Mouse (Mus musculus): Measurements from ENCODE around the gene Fbxl15. TPM values are rescaled to one million over a fixed set of nuclear protein-coding genes. Genes with fewer than 3 reads are reported as not detected.
A peak's percentile ranks its signal among the peaks of the same experiment; 100 is the strongest.

The Fbxl15 gene
- total RNA-seq, 4 experiments from 2014 or later: 23.7 to 27.6 (median 25.1) TPM

- DNase-seq (ENCODE audit: low spot score in 2 of 2): peak; percentile 18 to 43
Observed at GRCm38 (mm10) chr19:46322144-46322995, 5.6 kb upstream of the Fbxl15 start.

DNA sequence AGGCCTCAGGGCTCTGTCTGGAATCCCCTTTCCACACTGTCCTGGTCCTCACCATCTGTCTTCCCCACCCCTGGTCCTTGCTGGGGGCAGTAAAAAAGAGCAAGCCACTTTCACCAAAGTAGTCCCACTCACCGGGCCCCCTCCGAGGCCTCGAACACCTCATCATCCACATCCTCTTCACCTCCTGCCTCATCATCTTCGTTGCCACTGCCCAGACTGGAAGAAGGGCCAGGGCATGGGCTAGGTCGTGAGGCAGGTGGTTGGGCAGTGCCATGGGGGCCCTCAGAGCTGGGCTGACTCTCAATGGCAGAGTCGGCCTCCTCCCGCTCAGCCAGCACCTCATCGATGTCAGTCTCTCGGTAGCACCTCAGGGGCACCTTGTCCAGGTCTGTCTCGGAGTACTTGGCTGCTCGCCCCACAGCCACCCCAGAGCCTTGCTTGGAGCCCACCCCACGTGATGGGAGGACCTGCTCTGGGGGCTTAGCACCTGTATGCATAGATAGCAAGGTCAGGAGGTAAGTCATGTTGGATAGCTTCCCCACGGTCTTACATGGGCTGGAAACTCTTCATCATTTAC is 4.9 kb upstream of the Fbxl15 start:
- no peak for DNase-seq (ENCODE audit: low spot score in 2 of 2)

- no peak for DNase-seq (ENCODE audit: low spot score in 2 of 2)
Observed at GRCm38 (mm10) chr19:46323716-46324115, 4.3 kb upstream of the Fbxl15 start.

- DNase-seq (ENCODE audit: low spot score in 2 of 2): no peak
Observed at GRCm38 (mm10) chr19:46324366-46324765, 3.6 kb upstream of the Fbxl15 start.

DNA sequence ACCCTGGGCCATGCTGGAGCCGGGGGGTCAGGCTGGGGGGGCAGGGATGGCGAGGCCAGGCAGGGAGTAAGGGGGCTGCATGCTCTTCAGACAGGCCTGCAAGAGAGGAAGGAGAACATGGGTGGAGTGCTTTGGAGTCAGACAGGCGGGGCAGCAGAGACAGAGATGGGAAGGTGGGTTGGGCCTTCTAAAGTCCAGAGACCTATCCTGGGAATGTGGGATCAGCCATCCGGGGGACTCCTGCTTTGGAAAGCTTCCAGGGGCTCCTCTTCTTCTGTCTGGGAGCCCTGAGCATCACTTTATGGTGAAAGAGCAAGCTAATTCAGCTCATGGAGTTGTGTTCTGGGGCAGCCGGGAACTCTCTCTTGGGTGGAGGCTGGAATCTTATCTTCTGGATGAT is 3.1 kb upstream of the Fbxl15 start:
- no peak for DNase-seq (ENCODE audit: low spot score in 2 of 2)

DNA sequence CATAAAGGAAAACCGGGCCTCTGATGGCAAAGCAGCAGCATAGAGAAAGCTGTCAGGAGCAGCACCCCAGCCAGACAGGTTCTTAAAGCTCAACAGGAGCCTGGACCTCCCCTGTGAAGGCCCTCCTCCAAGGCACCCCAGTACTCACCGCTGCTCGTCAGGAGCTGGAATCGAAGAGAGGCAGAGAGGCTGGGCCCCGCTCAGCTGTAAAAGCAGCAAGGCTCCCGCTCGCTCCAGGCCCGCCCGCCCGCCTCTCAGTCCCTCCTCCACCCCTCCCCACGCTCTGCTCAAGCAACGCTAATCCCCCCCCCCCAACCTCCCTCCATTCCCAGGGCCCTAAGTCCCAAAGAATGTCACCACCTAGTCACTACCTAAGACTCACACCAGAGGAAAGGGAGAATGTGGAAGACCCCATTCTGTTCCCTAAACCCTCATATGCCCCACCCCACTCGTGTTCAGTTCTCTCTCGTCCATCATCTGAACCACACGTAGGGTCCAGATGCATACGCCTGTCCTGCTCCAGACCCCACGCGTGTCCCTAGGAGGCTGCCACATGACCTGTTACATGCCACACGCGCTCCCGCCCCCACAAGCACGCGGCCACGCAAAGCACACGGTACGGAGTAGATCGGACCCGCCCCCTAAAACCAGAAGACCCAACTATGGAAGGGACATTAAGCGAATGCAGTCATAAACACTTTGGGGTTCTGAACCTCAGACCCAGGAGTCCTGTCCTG is 1.8 kb upstream of the Fbxl15 start:
- peak in 1 of 2 experiments; percentile 63 for DNase-seq (ENCODE audit: low spot score in 2 of 2)

GRCm38 (mm10) chr19:46326756-46327305 is 1.2 kb upstream of the Fbxl15 start, which contains the start of gene Psd:
TSS of gene Psd (minus strand) at chr19:46327156.
- DNase-seq (ENCODE audit: low spot score in 2 of 2): peak in 1 of 2 experiments; percentile 50

DNA sequence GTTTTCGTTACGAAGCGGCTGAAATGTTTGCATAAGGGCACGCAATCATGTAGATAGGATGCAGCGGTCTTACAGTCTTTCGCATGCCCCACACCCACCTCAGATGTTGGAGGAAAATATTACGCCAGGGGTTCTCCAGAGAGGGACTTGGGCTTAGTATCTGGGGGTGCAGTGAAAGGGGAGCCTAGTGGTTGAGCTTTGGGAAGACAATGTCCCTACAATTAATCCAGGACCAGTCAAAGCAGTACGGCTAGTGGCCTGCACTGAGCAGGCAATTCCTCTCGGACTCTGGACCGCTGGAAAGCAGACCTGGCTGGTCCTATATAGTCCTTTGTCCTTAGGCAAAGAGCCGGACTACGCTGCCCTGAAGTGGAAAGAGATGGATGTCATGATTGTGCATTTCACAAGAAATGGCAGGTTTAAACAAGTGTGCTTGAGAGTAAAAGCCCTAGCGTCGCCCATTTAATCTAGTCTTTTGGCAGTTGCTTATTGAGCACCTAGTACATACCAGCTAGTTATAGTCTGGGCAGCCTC is 386 bp upstream of the Fbxl15 start:
- DNase-seq (ENCODE audit: low spot score in 2 of 2): no peak

- DNase-seq (ENCODE audit: low spot score in 2 of 2): peak in 1 of 2 experiments; percentile 39
Observed at GRCm38 (mm10) chr19:46329031-46329641, 1.2 kb downstream of the Fbxl15 start.

DNA sequence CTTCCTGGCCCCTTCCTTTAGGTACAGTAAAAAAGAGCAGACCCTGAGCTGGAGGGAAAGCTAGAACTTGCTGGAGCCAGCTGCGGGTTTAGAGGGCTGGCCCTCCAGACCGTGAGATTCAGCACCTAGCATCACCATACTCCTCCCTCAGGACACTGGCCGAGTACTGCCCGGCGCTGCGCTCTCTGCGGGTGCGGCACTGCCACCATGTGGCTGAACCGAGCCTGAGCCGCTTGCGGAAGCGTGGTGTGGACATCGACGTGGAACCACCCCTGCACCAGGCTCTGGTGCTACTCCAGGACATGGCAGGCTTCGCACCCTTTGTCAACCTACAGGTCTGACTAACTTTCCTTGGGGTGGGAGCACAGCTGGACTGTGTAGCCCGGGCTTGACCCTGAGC is 2.0 kb downstream of the Fbxl15 start:
- peak in 1 of 2 experiments; percentile 71 for DNase-seq (ENCODE audit: low spot score in 2 of 2)

DNA sequence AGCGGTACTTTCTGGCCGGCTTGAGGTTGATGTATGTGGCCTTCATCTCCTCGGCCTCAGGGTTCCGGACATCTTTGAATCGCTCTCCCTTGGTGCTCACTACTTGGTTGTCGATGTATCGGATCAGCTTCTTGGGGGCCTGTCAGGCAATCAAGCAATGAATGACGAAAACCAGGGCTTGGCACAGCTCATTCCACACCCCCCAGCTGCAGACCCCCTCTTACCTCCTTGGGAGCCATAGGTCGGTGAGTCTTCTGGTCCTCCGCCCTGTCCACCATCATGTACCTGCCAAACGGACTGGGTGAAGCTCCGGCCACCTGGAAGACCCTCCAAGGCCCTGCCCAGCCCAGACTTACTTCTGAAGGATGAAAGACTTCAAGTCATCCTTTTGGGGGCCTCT is 2.7 kb downstream of the Fbxl15 start:
- DNase-seq (ENCODE audit: low spot score in 2 of 2): no peak

- no peak for DNase-seq (ENCODE audit: low spot score in 2 of 2)
Observed at GRCm38 (mm10) chr19:46331326-46331725, 3.3 kb downstream of the Fbxl15 start.

- DNase-seq (ENCODE audit: low spot score in 2 of 2): no peak
Observed at GRCm38 (mm10) chr19:46331936-46332335, 4.0 kb downstream of the Fbxl15 start.

GRCm38 (mm10) chr19:46332721-46333339 is 4.8 kb downstream of the Fbxl15 start:
- no peak for DNase-seq (ENCODE audit: low spot score in 2 of 2)

DNA sequence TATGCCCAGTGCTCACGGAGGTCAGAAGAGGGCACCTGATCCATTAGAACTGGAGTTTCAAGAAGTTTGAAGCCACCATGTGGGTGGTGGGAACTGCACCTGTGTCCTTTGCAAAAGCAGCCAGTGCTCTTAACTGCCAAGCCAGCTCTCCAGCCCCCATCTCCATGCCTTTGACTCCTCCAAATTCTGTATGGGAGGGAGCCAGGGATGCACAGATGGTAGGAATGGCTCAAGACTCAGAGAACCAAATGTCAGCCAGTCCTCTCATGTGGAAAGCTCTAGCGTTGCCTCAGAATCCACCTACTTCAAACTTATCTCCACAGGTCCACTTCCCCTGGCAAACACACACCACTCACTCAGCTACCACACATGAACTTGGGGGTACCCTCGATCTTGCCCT is 5.9 kb downstream of the Fbxl15 start:
- no peak for DNase-seq (ENCODE audit: low spot score in 2 of 2)

DNA sequence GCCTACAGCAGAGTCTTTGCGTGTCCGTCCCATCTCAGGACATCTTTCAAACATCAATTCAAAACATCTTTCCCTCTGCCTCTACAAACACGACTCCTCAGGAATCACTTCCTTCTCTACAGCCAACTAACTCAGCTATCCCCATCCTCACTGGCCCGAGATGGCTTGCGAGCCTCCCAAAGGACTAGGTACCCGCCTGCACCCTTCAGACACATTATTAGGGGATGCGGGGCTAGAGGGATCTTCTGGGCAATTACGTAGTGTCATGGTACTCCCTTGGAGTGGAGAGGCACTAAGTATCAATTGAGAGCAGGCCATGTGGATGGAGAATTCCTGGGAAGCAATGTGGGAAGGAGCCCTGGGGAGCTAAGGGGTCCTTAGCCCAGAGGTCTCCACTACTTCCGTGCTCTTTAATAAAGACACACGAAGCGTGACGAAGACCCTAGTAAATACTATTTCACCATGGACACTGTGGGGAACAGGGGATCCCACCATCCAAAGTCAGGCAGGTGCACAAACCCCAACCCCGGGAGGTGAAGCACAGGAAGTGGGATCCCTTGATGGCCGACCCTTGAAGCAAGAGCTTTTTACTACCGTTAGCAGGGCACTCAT is 9.8 kb downstream of the Fbxl15 start:
- DNase-seq (ENCODE audit: low spot score in 2 of 2): no peak

DNA sequence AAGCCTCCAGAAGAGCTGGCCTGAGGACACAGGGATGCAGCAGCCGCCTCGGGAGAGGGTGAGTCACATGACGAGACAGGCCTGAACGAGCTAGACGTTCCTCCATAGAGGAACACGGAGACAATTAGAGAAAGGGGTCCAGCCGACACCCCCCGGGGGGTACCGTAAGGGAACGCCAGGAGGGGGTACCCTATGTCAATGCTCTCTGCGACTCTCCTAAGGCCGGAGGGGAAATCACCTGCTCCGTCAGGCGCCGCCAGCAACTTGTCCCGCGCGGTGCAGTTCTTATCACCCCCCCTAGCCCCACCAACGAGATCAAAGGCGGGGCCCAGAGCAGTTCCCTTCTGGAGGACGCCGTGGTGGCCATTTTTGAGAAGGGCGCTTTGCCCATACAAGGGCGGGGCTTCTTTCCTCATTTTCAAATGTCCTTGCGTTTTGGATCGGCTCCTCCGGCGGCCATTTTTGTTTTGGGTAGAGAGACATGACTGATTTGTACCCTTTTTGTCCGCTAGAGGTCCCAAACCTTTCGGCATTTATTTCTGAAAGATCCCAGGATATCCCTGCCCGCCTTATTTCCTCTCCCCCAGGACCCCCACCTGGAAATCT is 10.4 kb downstream of the Fbxl15 start, which contains the start of gene Cuedc2:
Gene Cuedc2, minus strand, starts transcription at position 372 of the 606 bp plus-strand sequence.
- peak; percentile 95 to 100 for DNase-seq (ENCODE audit: low spot score in 2 of 2)

DNA sequence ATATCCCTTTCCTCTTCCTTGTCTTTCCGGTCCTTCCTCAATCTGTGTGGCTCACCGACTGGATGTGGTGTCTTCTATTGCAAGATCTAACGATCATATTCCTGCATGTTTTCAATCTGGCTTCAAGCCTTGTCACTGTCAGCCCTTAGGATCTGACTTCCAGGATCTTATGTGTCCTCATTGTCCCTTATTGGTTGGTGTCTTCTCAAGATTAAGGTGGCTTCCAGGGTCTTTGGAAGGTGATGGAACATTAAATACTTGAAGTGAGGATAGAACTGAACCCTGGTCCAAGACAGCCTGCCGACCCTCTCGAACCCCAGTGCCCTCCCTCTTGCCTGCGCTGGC is 10.9 kb downstream of the Fbxl15 start:
- DNase-seq (ENCODE audit: low spot score in 2 of 2): no peak

DNA sequence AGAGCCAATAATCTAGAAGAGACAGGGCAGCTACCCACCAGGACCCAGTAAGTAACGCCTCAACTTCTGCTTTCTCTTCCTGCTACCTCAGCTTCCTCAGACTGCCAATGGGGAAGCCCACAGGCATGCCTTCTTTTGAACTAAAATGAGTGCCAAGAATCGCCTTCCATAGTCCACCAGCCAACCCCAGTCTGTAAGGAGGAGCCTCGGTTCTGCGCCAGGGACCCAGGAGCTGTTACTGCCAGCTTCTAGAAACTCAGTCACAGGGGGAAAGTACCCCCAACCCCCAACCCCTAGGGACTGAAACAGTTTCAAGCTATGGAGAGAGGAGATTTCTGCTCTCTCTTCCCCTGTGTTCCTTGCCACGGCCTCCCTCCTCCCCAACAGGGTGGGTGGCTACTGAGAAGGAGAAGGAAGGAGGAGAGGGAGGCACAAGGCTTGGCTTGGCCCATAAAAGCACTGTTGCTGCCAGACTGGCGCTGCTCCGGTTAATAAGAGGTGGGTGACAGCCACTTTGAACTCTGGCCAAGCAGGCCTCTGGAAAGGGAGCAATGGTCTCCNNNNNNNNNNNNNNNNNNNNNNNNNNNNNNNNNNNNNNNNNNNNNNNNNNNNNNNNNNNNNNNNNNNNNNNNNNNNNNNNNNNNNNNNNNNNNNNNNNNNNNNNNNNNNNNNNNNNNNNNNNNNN is 11.4 kb downstream of the Fbxl15 start:
- peak in 1 of 2 experiments; percentile 53 for DNase-seq (ENCODE audit: low spot score in 2 of 2)
